Mouse (Mus musculus): Measurements from ENCODE around the gene Tnpo3. TPM values are rescaled to one million over a fixed set of nuclear protein-coding genes. Genes with fewer than 3 reads are reported as not detected.

Tnpo3 gene
- 105 TPM for polyA plus RNA-seq (2017; shearing (Covaris generic))

DNA sequence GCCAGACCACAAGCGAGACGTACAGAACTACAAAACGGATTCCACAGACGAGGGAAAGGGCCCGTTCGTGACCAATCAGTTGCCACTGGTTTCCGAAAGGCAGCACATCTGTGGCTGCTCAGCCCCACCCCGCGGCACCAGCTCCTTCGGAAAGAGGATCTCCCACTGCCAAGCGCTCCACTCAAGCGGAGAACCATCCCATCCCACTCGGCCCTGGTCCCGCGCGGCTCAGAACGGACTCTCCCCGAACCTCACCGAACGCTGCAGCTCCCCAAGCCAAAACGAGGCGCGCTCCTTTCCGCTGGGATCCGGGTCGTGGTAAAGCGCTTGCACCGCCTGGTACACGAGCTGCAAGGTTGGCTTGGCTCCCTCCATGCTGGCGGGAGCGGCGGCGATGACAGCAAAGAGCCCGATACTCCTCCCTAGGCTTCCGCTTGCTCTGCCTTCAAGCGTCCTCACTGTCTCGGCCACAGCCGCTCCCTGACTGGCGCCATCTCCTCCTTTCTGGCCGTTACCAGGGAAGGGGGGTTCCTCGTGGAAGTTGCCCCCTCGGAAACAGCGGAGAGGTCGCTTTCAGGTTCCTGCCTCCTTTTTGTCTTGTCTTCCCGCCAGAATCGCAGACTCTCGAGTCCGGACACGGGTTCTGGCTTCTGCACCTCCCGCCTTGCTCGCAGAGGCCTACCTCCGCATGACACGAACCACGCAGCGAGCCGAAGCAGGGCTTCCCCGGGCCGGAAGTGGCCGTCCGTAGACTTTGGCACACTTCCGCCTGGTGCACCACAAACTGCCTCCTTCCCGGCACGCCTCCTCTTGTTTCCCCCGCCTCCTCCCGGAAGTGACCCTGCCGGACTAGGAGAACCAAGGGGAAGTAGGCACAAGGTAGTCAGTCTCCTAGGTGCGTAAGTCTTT, at the start of gene Tnpo3:
Tnpo3 (minus strand) TSS at position 777 of the 909 bp plus-strand sequence.

DNA sequence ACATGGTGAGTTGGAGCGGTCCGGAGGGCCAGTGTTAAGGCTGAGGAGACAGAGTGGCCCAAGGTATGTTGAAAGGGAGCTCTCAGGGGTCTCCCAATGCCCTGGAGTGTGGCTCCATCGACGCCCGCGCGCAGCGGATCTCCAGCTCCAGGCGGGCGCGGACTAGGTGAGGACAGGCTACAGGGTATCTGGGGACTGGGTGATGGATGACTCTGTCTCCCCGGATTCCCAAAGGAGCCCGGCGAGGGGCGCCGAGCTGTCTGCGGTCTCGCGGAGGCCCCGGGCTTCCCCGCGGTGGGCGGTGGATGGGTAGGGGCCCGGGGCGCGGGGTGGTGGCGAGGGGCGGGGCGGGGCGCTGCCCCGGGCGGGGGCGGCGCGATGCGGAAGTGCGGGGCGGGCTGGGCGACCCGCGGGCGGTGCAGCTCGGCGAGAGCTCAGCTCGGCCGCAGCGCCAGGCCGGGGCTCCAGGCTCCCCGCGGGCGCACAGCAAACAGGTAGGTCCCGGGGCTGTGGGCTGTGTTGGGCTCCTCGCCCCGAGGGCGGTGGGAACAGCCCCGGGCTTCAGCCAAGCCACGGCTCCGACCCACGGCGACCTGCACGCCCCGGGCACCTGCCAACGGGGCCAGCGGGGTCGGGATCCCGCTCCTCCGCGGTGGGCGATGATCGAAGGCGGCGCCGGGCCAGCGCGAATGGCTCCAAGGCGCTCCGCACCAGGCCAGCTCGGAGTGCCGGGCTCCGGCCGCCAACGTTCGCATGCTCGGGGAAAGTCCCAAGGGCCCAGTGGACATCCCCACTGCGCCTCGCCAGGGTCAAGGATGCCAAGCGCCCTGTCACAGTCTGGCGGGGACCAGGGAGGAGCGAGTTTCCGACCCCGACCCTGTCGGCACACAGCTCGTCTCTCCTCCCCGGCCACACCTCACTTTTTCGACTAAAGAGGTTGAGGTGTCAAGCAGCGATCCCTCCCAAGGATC, 83.1 kb downstream of the Tnpo3 start, which contains the start of gene Irf5:
Irf5 (plus strand) TSS at position 345 of the 971 bp plus-strand sequence.

GRCm38 (mm10) chr6:29507447-29508309, 102.0 kb downstream of the Tnpo3 start, which contains the start of gene Kcp:
Gene Kcp, minus strand, starts transcription at chr6:29507952.

Other genes with a start within 250 kb of the Tnpo3 start
- gene Opn1sw, start 221.4 kb downstream of the Tnpo3 start, polyA plus RNA-seq (2017; shearing (Covaris generic)): 0.27 TPM
- not detected for gene Ccdc136, start 213.6 kb downstream of the Tnpo3 start, polyA plus RNA-seq (2017; shearing (Covaris generic))
- gene Flnc, start 176.6 kb downstream of the Tnpo3 start, polyA plus RNA-seq (2017; shearing (Covaris generic)): not detected
- 277 TPM for gene Atp6v1f, start 142.2 kb downstream of the Tnpo3 start, polyA plus RNA-seq (2017; shearing (Covaris generic))
- not detected for gene Atp6v1fnb, start 138.4 kb downstream of the Tnpo3 start, polyA plus RNA-seq (2017; shearing (Covaris generic))
- not detected for gene Kcp, start 101.9 kb downstream of the Tnpo3 start, polyA plus RNA-seq (2017; shearing (Covaris generic))
- 2.4 TPM for gene Irf5, start 83.3 kb downstream of the Tnpo3 start, polyA plus RNA-seq (2017; shearing (Covaris generic))
- gene Tspan33, start 84.3 kb upstream of the Tnpo3 start, polyA plus RNA-seq (2017; shearing (Covaris generic)): 0.15 TPM
- gene Smo, start 125.6 kb upstream of the Tnpo3 start, polyA plus RNA-seq (2017; shearing (Covaris generic)): 0.76 TPM
- gene Ahcyl2, start 158.1 kb upstream of the Tnpo3 start, polyA plus RNA-seq (2017; shearing (Covaris generic)): 123 TPM

Data from naive thymus-derived CD4-positive, alpha-beta T cell, adult 5 months (primary cell).